Mouse (Mus musculus): ENCODE results near the gene Chac1.

The Chac1 gene

DNA sequence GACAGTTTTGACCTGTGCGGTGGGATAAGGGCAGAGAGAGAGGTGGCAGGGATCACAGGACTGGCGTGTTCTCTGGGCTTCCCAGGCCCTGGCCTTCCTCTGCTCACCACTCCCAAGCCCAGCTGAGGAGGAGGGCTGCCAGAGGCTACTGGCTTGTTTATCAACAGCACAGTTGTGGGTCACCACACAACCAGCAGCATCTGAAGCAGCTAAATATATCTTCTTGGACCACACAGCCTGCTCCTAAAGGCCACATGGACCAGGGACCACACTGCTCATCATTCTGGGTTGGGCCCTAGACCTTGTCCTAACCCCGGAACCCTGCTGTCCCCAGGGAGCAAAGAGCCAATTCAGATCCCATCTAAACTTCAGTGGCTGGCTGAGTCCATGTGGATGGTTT lies 13.9 kb downstream of the Chac1 start:
- in situ Hi-C loops (cut with MboI; ENCODE audit: unreplicated experiment in 2 of 2) = no loop called here

- in situ Hi-C loops (cut with MboI; ENCODE audit: unreplicated experiment in 2 of 2) = no loop called here
Observed at GRCm38 (mm10) chr2:119367346-119367745, 16.3 kb downstream of the Chac1 start.

- in situ Hi-C loops (cut with MboI; ENCODE audit: unreplicated experiment in 2 of 2) = no loop called here
Observed at GRCm38 (mm10) chr2:119370116-119370515, 19.1 kb downstream of the Chac1 start.

DNA sequence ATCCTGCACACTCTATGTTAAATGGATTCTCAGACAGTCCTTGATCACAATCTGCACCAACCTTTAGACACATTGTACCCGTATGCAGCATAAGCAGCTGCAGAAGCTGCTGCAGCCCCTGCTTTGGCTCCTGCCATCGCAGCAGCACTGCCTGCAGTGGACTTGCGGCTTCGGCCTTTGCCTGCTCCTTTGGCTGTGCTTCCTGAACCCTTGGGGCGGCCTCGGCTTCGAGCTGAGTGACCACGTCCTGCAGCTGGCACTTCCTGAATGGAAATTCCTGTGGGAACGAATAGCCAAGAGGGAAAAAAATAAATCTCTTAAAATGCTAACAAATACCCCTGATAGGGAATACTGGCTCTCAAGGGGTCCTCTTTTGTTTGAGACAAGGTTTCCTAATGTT lies 26.3 kb downstream of the Chac1 start:
- in situ Hi-C loops (cut with MboI; ENCODE audit: unreplicated experiment in 2 of 2) = no loop called here

DNA sequence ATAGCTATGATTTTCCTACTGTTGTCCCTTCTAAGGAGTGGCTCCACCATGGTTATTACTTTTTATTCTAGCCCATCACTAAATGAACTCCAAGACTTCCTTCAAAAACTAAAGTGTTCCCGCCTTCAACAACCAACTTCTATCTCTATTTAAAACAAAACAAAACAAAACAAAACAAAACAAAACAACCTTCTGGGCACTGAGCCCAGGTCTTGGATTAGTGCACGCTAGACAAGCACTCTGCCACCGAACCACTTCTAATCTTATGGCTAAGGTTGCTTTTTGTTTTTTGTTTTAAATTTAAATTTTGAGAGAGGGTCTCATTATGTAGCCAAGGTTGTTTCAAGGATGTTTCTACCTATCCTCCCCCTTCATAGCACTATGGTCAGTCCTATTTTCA lies 26.8 kb downstream of the Chac1 start:
- in situ Hi-C loops (cut with MboI; ENCODE audit: unreplicated experiment in 2 of 2) = no loop called here

GRCm38 (mm10) chr2:119379455-119379854 lies 28.4 kb downstream of the Chac1 start:
- in situ Hi-C loops (cut with MboI; ENCODE audit: unreplicated experiment in 2 of 2) = no loop called here

GRCm38 (mm10) chr2:119388266-119388665 lies 37.2 kb downstream of the Chac1 start:
- in situ Hi-C loops (cut with MboI; ENCODE audit: unreplicated experiment in 2 of 2) = no loop called here

DNA sequence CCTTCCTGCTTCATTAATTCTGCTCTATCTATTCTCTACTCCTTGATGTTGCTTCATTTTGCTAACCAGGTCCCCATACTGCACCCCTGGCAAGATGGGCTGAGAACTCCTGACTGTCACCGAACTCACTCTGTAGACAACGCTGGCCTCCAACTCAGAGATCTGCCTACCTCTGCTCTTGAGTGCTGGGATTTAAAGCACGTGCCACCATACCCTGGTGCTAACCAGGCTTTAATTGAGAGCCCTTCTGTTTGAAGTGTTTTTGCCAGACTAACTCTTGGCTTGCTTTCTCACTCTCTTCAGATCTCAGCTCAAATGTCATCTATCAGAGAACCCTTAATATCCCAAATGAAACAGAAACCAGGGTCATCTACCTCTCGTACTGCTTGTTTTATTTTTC lies 39.0 kb downstream of the Chac1 start:
- in situ Hi-C loops (cut with MboI; ENCODE audit: unreplicated experiment in 2 of 2) = no loop called here

GRCm38 (mm10) chr2:119398252-119398651 lies 47.2 kb downstream of the Chac1 start:
- in situ Hi-C loops (cut with MboI; ENCODE audit: unreplicated experiment in 2 of 2) = no loop called here

- in situ Hi-C loops (cut with MboI; ENCODE audit: unreplicated experiment in 2 of 2) = no loop called here
Observed at GRCm38 (mm10) chr2:119398665-119399064, 47.6 kb downstream of the Chac1 start.

- in situ Hi-C loops (cut with MboI; ENCODE audit: unreplicated experiment in 2 of 2) = no loop called here
Observed at GRCm38 (mm10) chr2:119399313-119399712, 48.3 kb downstream of the Chac1 start.
